Mouse (Mus musculus) liver, adult 2 months (tissue): ENCODE measurements around the gene Gcnt7. TPM values are rescaled to one million over a fixed set of nuclear protein-coding genes. Genes with fewer than 3 reads are reported as not detected.

ENCODE experiments used
- DNase-seq: peaks from one replicate; pipeline ENCODE4 v3.0.0-alpha.2; 2011; ENCODE audit warnings: low read depth, low spot score; ENCODE audit errors: extremely low read depth
- H3K27ac ChIP-seq: fragments of 200-500 bp; replicated peaks from 2 replicates; pipeline ENCODE4 v1.5.1; 2012; ENCODE audit warnings: low read depth, mild to moderate bottlenecking, control low read depth, inconsistent platforms, low read length; ENCODE audit not compliant: insufficient read depth
- H3K27me3 ChIP-seq: fragments of 200-500 bp; 2 replicates; pipeline ENCODE4 v1.6.1; 2012; ENCODE audit warnings: mild to moderate bottlenecking, moderate library complexity, low read length, inconsistent platforms; ENCODE audit not compliant: control insufficient read depth, insufficient read depth
- H3K36me3 ChIP-seq: fragments of 200-500 bp; 2 replicates; pipeline ENCODE4 v1.6.1; 2012; ENCODE audit warnings: low read length, inconsistent platforms; ENCODE audit not compliant: control insufficient read depth, insufficient read depth
- H3K4me1 ChIP-seq: fragments of 200-500 bp; 2 replicates; pipeline ENCODE4 v1.6.1; 2011; ENCODE audit warnings: low read length; ENCODE audit not compliant: control insufficient read depth, insufficient read depth
- H3K4me3 ChIP-seq: fragments of 200-500 bp; 2 replicates; pipeline ENCODE4 v1.5.1; 2011; ENCODE audit warnings: low read depth, mild to moderate bottlenecking, control low read depth, low read length, moderate library complexity; ENCODE audit not compliant: insufficient read depth
- H3K79me2 ChIP-seq: fragments of 200-500 bp; 2 replicates; pipeline ENCODE4 v1.6.1; 2012; ENCODE audit warnings: inconsistent platforms, mild to moderate bottlenecking, low read length, moderate library complexity; ENCODE audit not compliant: control insufficient read depth, insufficient read depth
- H3K9ac ChIP-seq: fragments of 200-500 bp; 2 replicates; pipeline ENCODE4 v1.6.1; 2012; ENCODE audit warnings: low read depth, mild to moderate bottlenecking, control low read depth, inconsistent platforms, low read length
- CTCF ChIP-seq: fragments of 200-500 bp; IDR thresholded peaks from 2 replicates; pipeline ENCODE4 v1.5.1; 2011; ENCODE audit warnings: low read depth, low read length, control low read depth
- POLR2A ChIP-seq: fragments of 200-500 bp; IDR thresholded peaks from 2 replicates; pipeline ENCODE4 v1.6.1; 2011; ENCODE audit warnings: low read length, control low read depth; ENCODE audit not compliant: insufficient read depth; ENCODE audit errors: extremely low read depth
- WGBS: fragments of 180-500 bp; shearing (Covaris S2); methylation state at CpG from one replicate; pipeline ENCODE4 v1.1.7; 2018; 5-methylcytosine and 5-hydroxymethylcytosine counted together
- polyA plus RNA-seq: library from polyadenylated mRNA; depleted of rRNA; stranded (reverse); fragments of >200 nt; gene quantifications from 2 replicates; pipeline ENCODE4 v1.2.3, GENCODE M21; 2012; rRNA removed
- total RNA-seq: library from RNA; depleted of rRNA; stranded (reverse); fragments of >200 nt; gene quantifications from 2 replicates; pipeline ENCODE4 v1.2.3, GENCODE M21; 2014; rRNA removed

The Gcnt7 gene
- total RNA-seq (not detected in 2 replicates), polyA plus RNA-seq (not detected in 2 replicates)

DNA sequence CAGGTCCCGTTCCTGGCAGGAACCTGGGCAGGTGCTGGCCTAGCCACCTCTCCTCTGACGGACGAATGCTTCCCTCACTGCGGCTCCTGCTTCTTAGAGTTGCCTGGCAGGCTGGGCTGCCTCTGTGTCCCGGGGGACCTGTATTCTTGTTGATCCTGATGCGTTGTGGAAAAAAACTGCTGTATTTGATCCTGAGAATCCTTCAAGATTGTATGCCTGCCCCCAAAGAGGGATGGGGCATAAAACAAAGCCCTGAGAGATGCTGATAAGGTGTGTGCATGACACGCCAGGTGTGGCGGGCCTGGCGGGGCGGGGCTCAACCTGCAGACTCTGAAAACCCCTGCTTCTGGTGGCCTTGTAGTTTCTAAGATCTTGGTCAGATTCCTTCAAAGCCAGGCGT is at the start of gene Gcnt7:
TSS of gene Gcnt7 (minus strand) at position 101 of the 400 bp plus-strand sequence.
- WGBS, result 94% methylated on average over 11 of the region's 11 CpGs
- TF ChIP-seq POLR2A (no peak), CTCF (no peak)
- H3K27me3 ChIP-seq, result no peaks in the 10 kb centered on the region
- H3K27ac ChIP-seq, result no peak within 1 kb of the TSS
- peaks cover 4% of the 10 kb centered on the region; the same call in 1 of the 2 replicates for H3K36me3 ChIP-seq
- no peak within 1 kb of the TSS for H3K4me3 ChIP-seq
- DNase-seq, result no peak
- no peak within 1 kb of the TSS for H3K9ac ChIP-seq
- H3K4me1 ChIP-seq, result no peaks in the 10 kb centered on the region
- H3K79me2 ChIP-seq, result peaks cover 10% of the 10 kb centered on the region; the same call in 1 of the 2 replicates

DNA sequence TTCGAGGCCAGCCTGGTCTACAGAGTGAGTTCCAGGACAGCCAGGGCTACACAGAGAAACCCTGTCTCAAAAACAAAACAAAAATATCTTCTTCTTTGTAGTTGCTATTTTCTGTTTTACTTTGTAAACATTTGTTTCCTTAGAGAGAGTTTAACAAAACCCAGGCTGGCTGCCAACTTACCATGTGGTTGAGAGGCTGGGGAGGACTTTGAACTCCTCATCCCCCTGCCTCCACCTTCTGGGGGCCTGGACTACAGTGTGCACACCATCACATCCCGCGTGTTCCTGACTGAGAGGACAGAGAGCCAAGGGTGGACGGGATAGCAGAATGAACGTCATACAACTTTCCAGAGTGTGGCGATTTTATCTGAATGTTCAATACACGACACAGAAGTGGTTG is 47.7 kb upstream of the Gcnt7 start:
- H3K4me3 ChIP-seq, result no peak overlapping the region
- no peaks in the 10 kb centered on the region for H3K36me3 ChIP-seq
- TF ChIP-seq POLR2A, result no peak
- TF ChIP-seq CTCF, result no peak
- DNase-seq, result no peak
- no peaks in the 10 kb centered on the region for H3K79me2 ChIP-seq
- no peaks in the 10 kb centered on the region for H3K4me1 ChIP-seq
- no peak overlapping the region for H3K27ac ChIP-seq
- H3K9ac ChIP-seq, result no peak overlapping the region
- no peaks in the 10 kb centered on the region for H3K27me3 ChIP-seq
- WGBS, result 72% methylated on average over 7 of the region's 7 CpGs

- Histone ChIP-seq H3K36me3 (no peaks in the 10 kb centered on the region), H3K27ac (no peak overlapping the region), H3K4me1 (no peaks in the 10 kb centered on the region), H3K9ac (no peak overlapping the region), H3K79me2 (no peaks in the 10 kb centered on the region), H3K4me3 (no peak overlapping the region), H3K27me3 (no peaks in the 10 kb centered on the region)
- 83% methylated on average over 14 of the region's 14 CpGs for WGBS
- no peak for TF ChIP-seq CTCF
- no peak for TF ChIP-seq POLR2A
- DNase-seq, result no peak
Observed at GRCm38 (mm10) chr2:172502168-172502567, 43.8 kb upstream of the Gcnt7 start.

DNA sequence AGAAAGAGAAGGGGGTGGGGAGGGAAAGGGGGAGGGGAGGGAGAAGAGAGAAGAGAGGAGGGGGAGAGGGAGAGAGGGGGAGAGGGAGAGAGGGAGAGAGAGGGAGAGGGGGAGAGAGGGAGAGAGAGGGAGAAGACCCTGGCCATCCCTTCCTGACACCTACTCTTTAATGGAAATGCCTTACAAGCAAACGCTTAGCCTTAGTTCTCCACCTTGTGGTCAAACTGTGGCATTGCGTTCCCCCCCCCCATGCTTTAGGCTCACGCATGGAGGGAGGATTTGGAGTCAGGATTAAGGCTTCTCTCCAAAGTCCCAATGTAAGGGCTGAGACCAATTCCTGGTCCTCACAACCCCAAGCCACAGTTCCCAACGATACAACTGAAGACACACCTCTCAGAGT is 42.9 kb upstream of the Gcnt7 start:
- Histone ChIP-seq H3K27me3 (no peaks in the 10 kb centered on the region), H3K79me2 (no peaks in the 10 kb centered on the region), H3K4me1 (no peaks in the 10 kb centered on the region), H3K36me3 (no peaks in the 10 kb centered on the region), H3K9ac (no peak overlapping the region), H3K27ac (no peak overlapping the region), H3K4me3 (no peak overlapping the region)
- peak; percentile 36 for DNase-seq
- TF ChIP-seq POLR2A (no peak), CTCF (peak; percentile 73; the same call in 1 of the 2 replicates)
- 10% methylated on average over 4 of the region's 4 CpGs for WGBS

DNA sequence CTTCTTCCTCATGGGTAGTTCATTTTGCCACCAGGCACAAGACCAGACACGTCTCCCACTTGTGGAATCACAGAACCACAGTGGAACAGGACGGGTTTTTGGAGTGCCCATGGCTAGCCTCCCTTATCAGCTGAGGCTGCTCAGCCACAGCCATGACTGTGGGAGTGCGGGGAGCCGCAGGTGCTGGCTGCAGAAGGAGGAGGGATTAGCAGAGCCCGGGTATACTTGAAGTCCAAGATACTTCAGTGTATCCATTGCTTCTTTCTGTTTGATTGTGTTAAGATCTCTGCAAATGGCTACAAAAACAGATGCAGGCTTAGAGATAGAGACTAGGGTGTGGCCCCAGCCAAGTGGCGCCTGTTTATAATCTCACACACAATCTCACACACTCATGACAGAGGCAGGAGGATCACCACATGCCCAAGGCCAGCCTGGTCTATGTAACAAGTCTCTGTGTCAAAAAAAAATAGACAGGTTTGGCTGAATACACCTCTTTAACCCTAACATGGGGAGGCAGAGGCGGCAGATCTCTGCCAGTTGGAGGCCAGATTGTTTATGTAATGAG is 42.4 kb upstream of the Gcnt7 start:
- no peaks in the 10 kb centered on the region for H3K4me1 ChIP-seq
- no peak overlapping the region for H3K4me3 ChIP-seq
- H3K36me3 ChIP-seq, result no peaks in the 10 kb centered on the region
- WGBS, result 57% methylated on average over 7 of the region's 7 CpGs
- DNase-seq, result no peak
- H3K79me2 ChIP-seq, result no peaks in the 10 kb centered on the region
- TF ChIP-seq CTCF (no peak), POLR2A (no peak)
- H3K27me3 ChIP-seq, result no peaks in the 10 kb centered on the region
- H3K27ac ChIP-seq, result no peak overlapping the region
- no peak overlapping the region for H3K9ac ChIP-seq

GRCm38 (mm10) chr2:172498823-172499222 is 40.4 kb upstream of the Gcnt7 start:
- H3K27ac ChIP-seq, result no peak overlapping the region
- H3K79me2 ChIP-seq, result no peaks in the 10 kb centered on the region
- no peaks in the 10 kb centered on the region for H3K36me3 ChIP-seq
- H3K4me3 ChIP-seq, result no peak overlapping the region
- WGBS, result 82% methylated on average over 3 of the region's 3 CpGs
- no peak for DNase-seq
- no peak for TF ChIP-seq POLR2A
- no peak for TF ChIP-seq CTCF
- H3K27me3 ChIP-seq, result no peaks in the 10 kb centered on the region
- H3K9ac ChIP-seq, result no peak overlapping the region
- no peaks in the 10 kb centered on the region for H3K4me1 ChIP-seq
